Mouse (Mus musculus) MEL (cell line): Measurements from ENCODE around the gene Lbr.

ENCODE experiments used
- CHD2 ChIP-seq: IDR thresholded peaks from 2 replicates; pipeline ENCODE4 v1.6.1; 2011; ENCODE audit warnings: low read length, improper control_type of control experiment
- CTCF ChIP-seq, 3 experiments: IDR thresholded peaks in 2 of 3; conservative IDR thresholded peaks in 1 of 3; 2 replicates each; pipeline ENCODE4 v1.5.1; 2011 to 2012; ENCODE audit warnings: low read length in 3 of 3, low read depth in 2 of 3, mild to moderate bottlenecking in 2 of 3, improper control_type of control experiment in 1 of 3, inconsistent platforms in 1 of 3, mixed read lengths in 1 of 3, moderate library complexity in 1 of 3; ENCODE audit not compliant: control insufficient read depth in 1 of 3, insufficient read depth in 1 of 3, poor library complexity in 1 of 3, severe bottlenecking in 1 of 3
- ELF1 ChIP-seq: IDR thresholded peaks from 2 replicates; pipeline ENCODE4 v1.6.1; 2014; ENCODE audit warnings: low read depth, mild to moderate bottlenecking, inconsistent platforms, low read length, improper control_type of control experiment, moderate library complexity
- EP300 ChIP-seq, 2 experiments: IDR thresholded peaks; 2 replicates each; pipeline ENCODE4 v1.6.1; 2011; ENCODE audit warnings: improper control_type of control experiment in 2 of 2, low read length in 2 of 2, low read depth in 1 of 2, mild to moderate bottlenecking in 1 of 2
- KAT2A ChIP-seq: conservative IDR thresholded peaks from 2 replicates; pipeline ENCODE4 v1.6.1; 2012; ENCODE audit warnings: low read depth, low read length, improper control_type of control experiment, inconsistent platforms
- MAFK ChIP-seq: IDR thresholded peaks from 2 replicates; pipeline ENCODE4 v1.6.1; 2011; ENCODE audit warnings: low read depth, mild to moderate bottlenecking, low read length, improper control_type of control experiment, borderline replicate concordance
- NELFE ChIP-seq: IDR thresholded peaks from 2 replicates; pipeline ENCODE4 v1.6.1; 2011; ENCODE audit warnings: low read depth, low read length, improper control_type of control experiment
- NRF1 ChIP-seq: IDR thresholded peaks from 2 replicates; pipeline ENCODE4 v1.6.1; 2014; ENCODE audit warnings: low read depth, mild to moderate bottlenecking, inconsistent platforms, low read length, improper control_type of control experiment, moderate library complexity; ENCODE audit not compliant: poor library complexity, insufficient read depth, severe bottlenecking
- POLR2A ChIP-seq, 2 experiments: IDR thresholded peaks; 2 replicates each; pipeline ENCODE4 v1.6.1; 2011 to 2012; ENCODE audit warnings: low read length in 2 of 2, mild to moderate bottlenecking in 2 of 2, control low read depth in 1 of 2, improper control_type of control experiment in 1 of 2, low read depth in 1 of 2, moderate library complexity in 1 of 2; ENCODE audit not compliant: control insufficient read depth in 1 of 2, insufficient read depth in 1 of 2, poor library complexity in 1 of 2
- USF1 ChIP-seq: IDR thresholded peaks from 2 replicates; pipeline ENCODE4 v1.6.1; 2014; ENCODE audit warnings: low read depth, mild to moderate bottlenecking, inconsistent platforms, low read length, improper control_type of control experiment, moderate library complexity
- USF2 ChIP-seq, 2 experiments: IDR thresholded peaks; 2 replicates each; pipeline ENCODE4 v1.6.1; 2011 to 2012; ENCODE audit warnings: improper control_type of control experiment in 2 of 2, low read length in 2 of 2, borderline replicate concordance in 1 of 2, inconsistent platforms in 1 of 2, low read depth in 1 of 2, mild to moderate bottlenecking in 1 of 2; ENCODE audit not compliant: insufficient read depth in 1 of 2
- ZKSCAN1 ChIP-seq: IDR thresholded peaks from 2 replicates; pipeline ENCODE4 v1.6.1; 2012; ENCODE audit warnings: low read depth, mild to moderate bottlenecking, inconsistent platforms, low read length, improper control_type of control experiment, moderate library complexity
- ZMIZ1 ChIP-seq: IDR thresholded peaks from 2 replicates; pipeline ENCODE4 v1.6.1; 2012; ENCODE audit warnings: low read depth, mild to moderate bottlenecking, inconsistent platforms, low read length, improper control_type of control experiment, moderate library complexity

DNA sequence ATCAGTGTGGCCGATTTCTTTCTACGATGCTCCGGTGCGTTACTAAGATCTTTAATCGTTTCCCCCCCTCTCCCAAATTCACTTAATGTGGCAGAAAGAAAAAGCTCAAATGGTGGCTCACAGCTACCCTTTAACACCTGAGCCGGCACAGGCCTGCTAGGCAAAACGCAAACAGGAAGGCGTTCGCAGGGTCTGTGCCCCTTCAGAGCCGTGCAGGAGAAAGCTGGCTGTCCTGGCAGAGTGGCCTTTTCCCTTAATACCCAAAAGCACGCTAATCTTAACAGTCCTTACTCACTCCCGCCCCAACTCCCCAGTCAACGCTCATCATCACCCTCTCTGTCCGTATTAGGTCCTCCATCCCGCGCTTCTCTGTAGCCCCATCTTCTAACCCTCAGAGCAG lies 1.4 kb downstream of the Lbr start:
- TF ChIP-seq ZMIZ1 (0 out of 2 replicates have a peak, but pooled peaks have one; percentile 1), CTCF (IDR thresholded peaks at IDR 0.05 in 2 of 3, conservative IDR thresholded peaks at IDR 0.05 in 1 of 3; ENCODE audit: control insufficient read depth in 1 of 3, insufficient read depth in 1 of 3, low read depth in 2 of 3, low read length in 3 of 3, poor library complexity in 1 of 3, severe bottlenecking in 1 of 3) (no peak), MAFK (no peak), NELFE (no peak), EP300 (IDR thresholded peaks at IDR 0.05; ENCODE audit: low read depth in 1 of 2, low read length in 2 of 2) (no peak), CHD2 (no peak), USF1 (no peak), POLR2A (IDR thresholded peaks at IDR 0.05; ENCODE audit: control insufficient read depth in 1 of 2, insufficient read depth in 1 of 2, low read depth in 1 of 2, low read length in 2 of 2, poor library complexity in 1 of 2) (no peak), ELF1 (no peak), NRF1 (no peak), KAT2A (no peak), USF2 (IDR thresholded peaks at IDR 0.05; ENCODE audit: borderline replicate concordance in 1 of 2, insufficient read depth in 1 of 2, low read depth in 1 of 2, low read length in 2 of 2) (no peak), ZKSCAN1 (no peak)
